Mouse (Mus musculus) midbrain, postnatal 0 days (tissue): ENCODE data around the gene Sox2. TPM values are rescaled to one million over a fixed set of nuclear protein-coding genes. Genes with fewer than 3 reads are reported as not detected.

ENCODE experiments used
- ATAC-seq: fragments of 200-750 bp; cut with Nextera tagmentation; 2 replicates; pipeline ENCODE4 v1.8.0; 2017; ENCODE audit warnings: moderate number of reproducible peaks, mild to moderate bottlenecking, moderate TSS enrichment, moderate library complexity; ENCODE audit not compliant: low FRiP score
- DNase-seq: peaks from one replicate; pipeline ENCODE4 v3.0.0-alpha.2; 2015; ENCODE audit warnings: low spot score
- H3K27ac ChIP-seq: fragments of 300-500 bp; sonication (generic); 2 replicates; pipeline ENCODE4 v1.5.1; 2014; ENCODE audit warnings: low read depth, mild to moderate bottlenecking, low read length, mixed read lengths
- H3K27me3 ChIP-seq: fragments of 300-500 bp; sonication (generic); 2 replicates; pipeline ENCODE4 v1.6.1; 2014; ENCODE audit warnings: low read length, control low read depth, mixed read lengths; ENCODE audit not compliant: insufficient read depth
- H3K36me3 ChIP-seq: fragments of 300-500 bp; sonication (generic); 2 replicates; pipeline ENCODE4 v1.6.1; 2014; ENCODE audit warnings: low read length, control low read depth, mixed read lengths; ENCODE audit not compliant: insufficient read depth
- H3K4me1 ChIP-seq: fragments of 300-500 bp; sonication (generic); 2 replicates; pipeline ENCODE4 v1.6.1; 2014; ENCODE audit warnings: mild to moderate bottlenecking, control low read depth, antibody characterized with exemption, low read length, mixed read lengths; ENCODE audit not compliant: insufficient read depth
- H3K4me2 ChIP-seq: fragments of 300-500 bp; sonication (generic); 2 replicates; pipeline ENCODE4 v1.6.1; 2014; ENCODE audit warnings: low read depth, mild to moderate bottlenecking, low read length, mixed read lengths; ENCODE audit not compliant: poor library complexity, severe bottlenecking
- H3K4me3 ChIP-seq: fragments of 300-500 bp; sonication (generic); 2 replicates; pipeline ENCODE4 v1.5.1; 2014; ENCODE audit warnings: low read depth, mild to moderate bottlenecking, low read length, moderate library complexity
- H3K9ac ChIP-seq: fragments of 300-500 bp; sonication (generic); replicated peaks from 2 replicates; pipeline ENCODE4 v1.6.1; 2014; ENCODE audit warnings: mild to moderate bottlenecking, low read length, moderate library complexity, mixed read lengths; ENCODE audit not compliant: poor library complexity, severe bottlenecking
- H3K9me3 ChIP-seq: fragments of 300-500 bp; sonication (generic); 2 replicates; pipeline ENCODE4 v1.6.1; 2016; ENCODE audit warnings: low read length, control low read depth
- CTCF ChIP-seq: IDR thresholded peaks from 2 replicates; pipeline ENCODE4 v1.5.1; 2016; ENCODE audit warnings: antibody characterized with exemption, mild to moderate bottlenecking
- WGBS: fragments of 180-500 bp; shearing (Covaris S2); extraction: QIAGEN DNeasy Blood & Tissue Kit; methylation state at CpG from one replicate; pipeline ENCODE4 v1.1.7; 2014; 5-methylcytosine and 5-hydroxymethylcytosine counted together
- polyA plus RNA-seq: library from polyadenylated mRNA; unstranded; fragments of >200 nt; fragmentation: Nextera tagmentation; extraction: Ambion mirVana; gene quantifications from 2 replicates; pipeline ENCODE4 v1.2.1, GENCODE M21; 2015
- total RNA-seq: library from RNA; depleted of rRNA; stranded (reverse); fragments of >200 nt; gene quantifications from 2 replicates; pipeline ENCODE4 v1.2.3, GENCODE M21; 2014; rRNA removed

The Sox2 gene
- total RNA-seq: 77.8 and 79.1 TPM in 2 replicates
- polyA plus RNA-seq: 21.6 and 29.7 TPM in 2 replicates

- ATAC-seq: peak; percentile 89
- no peaks in the 10 kb centered on the region for H3K4me1 ChIP-seq
- under 1% methylated on average over 79 of the region's 86 CpGs for WGBS
- H3K36me3 ChIP-seq: no peaks in the 10 kb centered on the region
- TF ChIP-seq CTCF: no peak
- H3K27me3 ChIP-seq: peaks cover 24% of the 10 kb centered on the region
- peak within 1 kb of the TSS; percentile 80 for H3K27ac ChIP-seq
- peak within 1 kb of the TSS; percentile 46 for H3K4me2 ChIP-seq
- no peaks in the 10 kb centered on the region for H3K9me3 ChIP-seq
- peak within 1 kb of the TSS; percentile 51 for H3K4me3 ChIP-seq
- H3K9ac ChIP-seq: peak within 1 kb of the TSS; percentile 75
- DNase-seq: peak; percentile 89
Measured at GRCm38 (mm10) chr3:34649726-34650620, at the start of gene Sox2. Gene Sox2, plus strand, starts transcription at chr3:34650405.

- Histone ChIP-seq H3K4me3 (no peak overlapping the region), H3K4me2 (no peak overlapping the region), H3K27me3 (no peaks in the 10 kb centered on the region), H3K9me3 (no peaks in the 10 kb centered on the region), H3K9ac (no peak overlapping the region), H3K36me3 (no peaks in the 10 kb centered on the region), H3K4me1 (no peaks in the 10 kb centered on the region), H3K27ac (no peak overlapping the region)
- 92% methylated on average over 2 of the region's 2 CpGs for WGBS
- DNase-seq (no peak), ATAC-seq (no peak)
- 0 out of 2 replicates have a peak, but pooled peaks have one; percentile 11 for TF ChIP-seq CTCF
Measured at GRCm38 (mm10) chr3:34601116-34601515, 49.1 kb upstream of the Sox2 start.

- no peaks in the 10 kb centered on the region for H3K36me3 ChIP-seq
- H3K9me3 ChIP-seq: no peaks in the 10 kb centered on the region
- no peak overlapping the region for H3K4me2 ChIP-seq
- no peak for TF ChIP-seq CTCF
- H3K9ac ChIP-seq: no peak overlapping the region
- no peaks in the 10 kb centered on the region; the same call in 1 of the 2 replicates for H3K27me3 ChIP-seq
- no peak overlapping the region for H3K27ac ChIP-seq
- DNase-seq (no peak), ATAC-seq (no peak)
- WGBS: 80% methylated on average over 7 of the region's 7 CpGs
- H3K4me1 ChIP-seq: no peaks in the 10 kb centered on the region
- H3K4me3 ChIP-seq: no peak overlapping the region
Measured at GRCm38 (mm10) chr3:34614107-34614506, 36.1 kb upstream of the Sox2 start.

GRCm38 (mm10) chr3:34615526-34615925, 34.7 kb upstream of the Sox2 start:
- DNase-seq: no peak
- no peak overlapping the region for H3K4me3 ChIP-seq
- H3K36me3 ChIP-seq: no peaks in the 10 kb centered on the region
- 53% methylated on average over 15 of the region's 15 CpGs for WGBS
- TF ChIP-seq CTCF: no peak
- no peaks in the 10 kb centered on the region for H3K9me3 ChIP-seq
- H3K27ac ChIP-seq: no peak overlapping the region
- H3K4me2 ChIP-seq: no peak overlapping the region
- H3K4me1 ChIP-seq: no peaks in the 10 kb centered on the region
- no peaks in the 10 kb centered on the region; the same call in 1 of the 2 replicates for H3K27me3 ChIP-seq
- no peak overlapping the region for H3K9ac ChIP-seq
- no peak for ATAC-seq

GRCm38 (mm10) chr3:34618934-34619333, 31.3 kb upstream of the Sox2 start:
- ATAC-seq: no peak
- no peaks in the 10 kb centered on the region; the same call in 1 of the 2 replicates for H3K27me3 ChIP-seq
- no peak for TF ChIP-seq CTCF
- no peaks in the 10 kb centered on the region for H3K4me1 ChIP-seq
- no peaks in the 10 kb centered on the region for H3K36me3 ChIP-seq
- H3K4me3 ChIP-seq: no peak overlapping the region
- DNase-seq: no peak
- WGBS: 83% methylated on average over 7 of the region's 7 CpGs
- H3K9ac ChIP-seq: no peak overlapping the region
- H3K4me2 ChIP-seq: no peak overlapping the region
- no peaks in the 10 kb centered on the region for H3K9me3 ChIP-seq
- H3K27ac ChIP-seq: no peak overlapping the region

GRCm38 (mm10) chr3:34620121-34620520, 30.1 kb upstream of the Sox2 start:
- H3K4me1 ChIP-seq: no peaks in the 10 kb centered on the region
- ATAC-seq: no peak
- H3K9ac ChIP-seq: no peak overlapping the region
- H3K4me2 ChIP-seq: no peak overlapping the region
- no peaks in the 10 kb centered on the region for H3K9me3 ChIP-seq
- peak; percentile 33 for DNase-seq
- no peak overlapping the region for H3K4me3 ChIP-seq
- no peaks in the 10 kb centered on the region for H3K36me3 ChIP-seq
- no peak for TF ChIP-seq CTCF
- H3K27me3 ChIP-seq: no peaks in the 10 kb centered on the region; the same call in 1 of the 2 replicates
- H3K27ac ChIP-seq: no peak overlapping the region
- 65% methylated on average over 4 of the region's 4 CpGs for WGBS
